Mouse (Mus musculus): Measurements from ENCODE around the gene Kcnq2. TPM values are rescaled to one million over a fixed set of nuclear protein-coding genes. Genes with fewer than 3 reads are reported as not detected.

Gene Kcnq2
- polyA plus RNA-seq, 1 experiment from 2014 or later = 0.25 TPM

DNA sequence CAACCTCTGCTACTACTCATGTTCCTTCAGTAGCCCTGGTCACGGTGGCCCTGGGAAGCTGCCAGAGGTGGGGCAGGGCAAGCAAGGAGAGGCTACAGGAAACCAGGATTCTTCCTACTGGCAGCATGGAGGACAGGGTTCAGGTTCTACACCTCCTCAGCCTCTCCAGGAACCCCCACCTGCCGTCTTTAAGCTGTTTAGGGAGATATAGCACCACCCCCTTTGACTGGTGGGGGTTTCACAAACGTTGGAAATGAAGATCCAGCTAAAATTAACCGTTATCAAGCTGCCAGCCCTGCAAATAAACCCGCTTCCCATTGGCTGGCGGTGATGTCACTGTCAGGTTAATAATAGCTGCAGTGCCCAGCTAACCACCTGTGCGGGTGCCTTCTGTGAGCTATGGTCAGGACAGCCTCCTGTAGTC lies 24.0 kb upstream of the Kcnq2 start:
- no peak for DNase-seq (ENCODE audit: low spot score)
- Histone ChIP-seq H3K27me3 (ENCODE audit: control insufficient read depth, insufficient read depth, low read length) (peaks cover 40% of the 10 kb centered on the region), H3K9ac (ENCODE audit: low read length) (no peak overlapping the region), H3K4me3 (ENCODE audit: low read depth, low read length) (no peak overlapping the region), H3K4me2 (ENCODE audit: low read depth, severe bottlenecking) (no peak overlapping the region), H3K9me3 (ENCODE audit: control insufficient read depth, low read length) (no peaks in the 10 kb centered on the region), H3K27ac (replicated peaks; ENCODE audit: low read depth, low read length) (no peak overlapping the region), H3K4me1 (ENCODE audit: control insufficient read depth, insufficient read depth, low read length) (0 out of 2 replicates have a peak, but pooled peaks cover 3% of the 10 kb centered on the region), H3K36me3 (ENCODE audit: control insufficient read depth, insufficient read depth, low read length) (no peaks in the 10 kb centered on the region)
- WGBS = 58% methylated on average over 7 of the region's 7 CpGs
- no peak for ATAC-seq (ENCODE audit: insufficient number of reproducible peaks, low FRiP score, low TSS enrichment, low read depth)

GRCm38 (mm10) chr2:181158471-181158870 lies 23.4 kb upstream of the Kcnq2 start:
- WGBS = 89% methylated on average over 2 of the region's 2 CpGs
- H3K4me3 ChIP-seq (ENCODE audit: low read depth, low read length) = no peak overlapping the region
- no peak overlapping the region for H3K9ac ChIP-seq (ENCODE audit: low read length)
- 0 out of 2 replicates have a peak, but pooled peaks cover 3% of the 10 kb centered on the region for H3K4me1 ChIP-seq (ENCODE audit: control insufficient read depth, insufficient read depth, low read length)
- no peak overlapping the region for H3K27ac ChIP-seq (replicated peaks; ENCODE audit: low read depth, low read length)
- DNase-seq (ENCODE audit: low spot score) (no peak), ATAC-seq (ENCODE audit: insufficient number of reproducible peaks, low FRiP score, low TSS enrichment, low read depth) (no peak)
- no peaks in the 10 kb centered on the region for H3K36me3 ChIP-seq (ENCODE audit: control insufficient read depth, insufficient read depth, low read length)
- no peak overlapping the region for H3K4me2 ChIP-seq (ENCODE audit: low read depth, severe bottlenecking)
- no peaks in the 10 kb centered on the region for H3K9me3 ChIP-seq (ENCODE audit: control insufficient read depth, low read length)
- H3K27me3 ChIP-seq (ENCODE audit: control insufficient read depth, insufficient read depth, low read length) = peaks cover 40% of the 10 kb centered on the region

DNA sequence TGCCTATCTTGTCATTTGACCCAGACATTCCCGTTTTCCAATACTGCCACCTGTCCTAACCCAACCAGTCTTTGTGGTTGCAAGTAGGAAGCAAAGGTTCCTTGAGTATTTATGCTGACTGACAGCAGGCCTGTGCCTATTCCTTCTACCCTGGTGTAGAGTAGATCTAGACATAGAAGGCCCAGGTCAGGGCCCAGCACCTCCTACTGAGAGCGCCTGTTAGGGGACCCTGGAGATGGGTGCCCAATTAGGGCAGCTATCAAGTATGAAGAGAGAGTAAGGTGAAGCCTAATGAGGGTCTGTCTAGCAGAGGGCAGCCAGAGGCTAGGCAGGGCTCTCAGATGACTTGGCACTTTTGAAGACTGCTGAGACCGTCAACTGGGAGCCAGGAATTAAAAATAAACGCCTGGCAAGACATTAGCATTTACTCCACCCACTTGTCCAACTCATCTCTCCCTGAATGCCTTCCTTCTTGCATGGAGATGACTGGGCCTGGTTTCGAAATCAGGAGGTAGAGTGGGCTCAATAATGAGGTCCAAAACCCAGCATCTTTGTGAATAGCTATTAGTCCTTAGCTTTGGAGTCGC lies 22.7 kb upstream of the Kcnq2 start:
- Histone ChIP-seq H3K27ac (replicated peaks; ENCODE audit: low read depth, low read length) (no peak overlapping the region), H3K36me3 (ENCODE audit: control insufficient read depth, insufficient read depth, low read length) (no peaks in the 10 kb centered on the region), H3K4me1 (ENCODE audit: control insufficient read depth, insufficient read depth, low read length) (0 out of 2 replicates have a peak, but pooled peaks cover 3% of the 10 kb centered on the region), H3K27me3 (ENCODE audit: control insufficient read depth, insufficient read depth, low read length) (peaks cover 40% of the 10 kb centered on the region), H3K9ac (ENCODE audit: low read length) (no peak overlapping the region), H3K4me3 (ENCODE audit: low read depth, low read length) (no peak overlapping the region), H3K9me3 (ENCODE audit: control insufficient read depth, low read length) (no peaks in the 10 kb centered on the region), H3K4me2 (ENCODE audit: low read depth, severe bottlenecking) (no peak overlapping the region)
- ATAC-seq (ENCODE audit: insufficient number of reproducible peaks, low FRiP score, low TSS enrichment, low read depth) (no peak), DNase-seq (ENCODE audit: low spot score) (no peak)
- WGBS = 81% methylated on average over 6 of the region's 6 CpGs

DNA sequence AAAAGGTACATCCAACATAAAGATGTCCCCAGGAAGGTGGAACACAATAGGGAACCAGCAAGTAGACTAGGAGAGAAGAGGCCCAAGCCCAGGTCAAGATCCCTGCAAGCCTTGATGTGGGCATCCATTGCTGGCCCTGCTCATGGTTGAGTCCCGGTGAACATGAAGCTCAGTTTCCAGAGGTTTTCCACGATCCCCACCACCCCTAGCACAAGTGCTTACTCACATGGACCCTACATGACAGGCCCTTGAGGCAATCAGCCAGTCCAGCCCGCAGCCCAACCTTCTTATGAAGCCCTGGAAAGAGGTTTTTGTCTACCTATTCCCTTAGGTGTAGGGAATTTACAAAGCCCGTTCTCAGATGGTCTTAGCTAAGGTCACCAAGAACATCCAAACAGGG lies 22.1 kb upstream of the Kcnq2 start:
- ATAC-seq (ENCODE audit: insufficient number of reproducible peaks, low FRiP score, low TSS enrichment, low read depth) = no peak
- Histone ChIP-seq H3K4me1 (ENCODE audit: control insufficient read depth, insufficient read depth, low read length) (0 out of 2 replicates have a peak, but pooled peaks cover 3% of the 10 kb centered on the region), H3K36me3 (ENCODE audit: control insufficient read depth, insufficient read depth, low read length) (no peaks in the 10 kb centered on the region), H3K4me2 (ENCODE audit: low read depth, severe bottlenecking) (no peak overlapping the region), H3K4me3 (ENCODE audit: low read depth, low read length) (no peak overlapping the region), H3K9me3 (ENCODE audit: control insufficient read depth, low read length) (no peaks in the 10 kb centered on the region), H3K9ac (ENCODE audit: low read length) (no peak overlapping the region), H3K27me3 (ENCODE audit: control insufficient read depth, insufficient read depth, low read length) (peaks cover 40% of the 10 kb centered on the region), H3K27ac (replicated peaks; ENCODE audit: low read depth, low read length) (no peak overlapping the region)
- WGBS = 75% methylated on average over 4 of the region's 4 CpGs
- DNase-seq (ENCODE audit: low spot score) = no peak

GRCm38 (mm10) chr2:181156248-181157121 lies 21.4 kb upstream of the Kcnq2 start, which contains the start of gene Eef1a2:
Eef1a2 (minus strand) TSS chr2:181157014.
- peak within 1 kb of the TSS; percentile 48 for H3K4me2 ChIP-seq (ENCODE audit: low read depth, severe bottlenecking)

GRCm38 (mm10) chr2:181155801-181156200 lies 20.7 kb upstream of the Kcnq2 start:
- H3K9ac ChIP-seq (ENCODE audit: low read length) = no peak overlapping the region
- no peak overlapping the region for H3K4me2 ChIP-seq (ENCODE audit: low read depth, severe bottlenecking)
- H3K4me1 ChIP-seq (ENCODE audit: control insufficient read depth, insufficient read depth, low read length) = 0 out of 2 replicates have a peak, but pooled peaks cover 3% of the 10 kb centered on the region
- 69% methylated on average over 4 of the region's 4 CpGs for WGBS
- peaks cover 40% of the 10 kb centered on the region for H3K27me3 ChIP-seq (ENCODE audit: control insufficient read depth, insufficient read depth, low read length)
- H3K36me3 ChIP-seq (ENCODE audit: control insufficient read depth, insufficient read depth, low read length) = no peaks in the 10 kb centered on the region
- DNase-seq (ENCODE audit: low spot score) (no peak), ATAC-seq (ENCODE audit: insufficient number of reproducible peaks, low FRiP score, low TSS enrichment, low read depth) (no peak)
- H3K9me3 ChIP-seq (ENCODE audit: control insufficient read depth, low read length) = no peaks in the 10 kb centered on the region
- no peak overlapping the region for H3K4me3 ChIP-seq (ENCODE audit: low read depth, low read length)
- no peak overlapping the region for H3K27ac ChIP-seq (replicated peaks; ENCODE audit: low read depth, low read length)

More at GRCm38 (mm10) chr2:181156248-181157121, 21.4 kb upstream of the Kcnq2 start, which contains the start of gene Eef1a2:
- no peak for ATAC-seq (ENCODE audit: insufficient number of reproducible peaks, low FRiP score, low TSS enrichment, low read depth)
- Histone ChIP-seq H3K36me3 (ENCODE audit: control insufficient read depth, insufficient read depth, low read length) (no peaks in the 10 kb centered on the region), H3K27me3 (ENCODE audit: control insufficient read depth, insufficient read depth, low read length) (peaks cover 40% of the 10 kb centered on the region), H3K4me1 (ENCODE audit: control insufficient read depth, insufficient read depth, low read length) (0 out of 2 replicates have a peak, but pooled peaks cover 3% of the 10 kb centered on the region), H3K9ac (ENCODE audit: low read length) (no peak within 1 kb of the TSS), H3K9me3 (ENCODE audit: control insufficient read depth, low read length) (no peaks in the 10 kb centered on the region), H3K27ac (replicated peaks; ENCODE audit: low read depth, low read length) (no peak within 1 kb of the TSS), H3K4me3 (ENCODE audit: low read depth, low read length) (peak within 1 kb of the TSS; percentile 24)
- DNase-seq (ENCODE audit: low spot score) = no peak
- 3% methylated on average over 55 of the region's 55 CpGs for WGBS

DNA sequence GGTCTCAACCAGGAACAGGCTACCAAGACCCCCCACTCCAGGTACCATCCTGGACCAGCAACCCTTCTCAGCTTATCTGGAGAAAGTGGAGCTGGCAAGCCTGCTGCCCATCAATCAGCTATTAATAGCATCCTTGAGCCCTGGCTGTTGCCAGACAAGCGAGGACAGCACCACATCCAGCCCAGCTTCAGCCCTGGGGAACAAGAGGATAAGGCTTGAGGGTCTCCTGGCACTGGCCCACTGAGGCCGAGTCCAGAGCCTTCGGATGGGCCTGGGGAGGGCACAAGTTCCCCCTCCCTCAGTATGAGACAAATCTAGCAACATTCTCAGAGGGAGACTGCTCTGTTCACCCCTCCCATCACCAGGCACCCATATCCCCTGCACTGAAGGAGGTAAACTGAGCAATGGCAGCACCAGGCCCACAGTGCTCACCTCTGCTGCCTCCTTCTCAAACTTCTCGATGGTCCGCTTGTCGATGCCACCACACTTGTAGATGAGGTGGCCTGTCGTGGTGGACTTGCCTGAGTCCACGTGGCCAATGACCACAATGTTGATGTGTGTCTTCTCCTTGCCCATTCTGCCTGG lies 19.8 kb upstream of the Kcnq2 start:
- H3K36me3 ChIP-seq (ENCODE audit: control insufficient read depth, insufficient read depth, low read length) = no peaks in the 10 kb centered on the region
- ATAC-seq (ENCODE audit: insufficient number of reproducible peaks, low FRiP score, low TSS enrichment, low read depth) = no peak
- H3K4me3 ChIP-seq (ENCODE audit: low read depth, low read length) = no peak overlapping the region

DNA sequence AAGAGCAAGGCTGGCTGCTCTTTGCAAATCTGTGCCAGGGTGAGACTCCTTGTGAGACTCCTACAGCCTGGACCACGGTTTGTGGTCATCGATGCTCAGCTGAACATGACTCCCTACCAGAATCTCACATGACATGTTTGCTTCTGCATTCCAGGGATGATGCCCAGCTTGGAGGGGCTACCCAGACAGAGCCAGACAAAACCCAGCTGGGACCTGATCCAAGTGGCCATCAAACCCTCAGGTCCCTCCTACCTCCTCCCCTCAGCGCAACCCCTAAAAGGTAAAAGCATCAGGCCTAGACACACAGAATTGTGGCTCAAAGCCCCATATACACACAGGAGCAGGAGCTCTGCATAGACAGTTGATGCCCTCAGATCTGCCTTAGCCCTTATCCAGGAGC lies 19.3 kb upstream of the Kcnq2 start:
- H3K36me3 ChIP-seq (ENCODE audit: control insufficient read depth, insufficient read depth, low read length) = no peaks in the 10 kb centered on the region
- H3K9ac ChIP-seq (ENCODE audit: low read length) = no peak overlapping the region
- no peak overlapping the region for H3K4me2 ChIP-seq (ENCODE audit: low read depth, severe bottlenecking)
- H3K27me3 ChIP-seq (ENCODE audit: control insufficient read depth, insufficient read depth, low read length) = peaks cover 49% of the 10 kb centered on the region
- 80% methylated on average over 3 of the region's 3 CpGs for WGBS
- no peak overlapping the region for H3K4me3 ChIP-seq (ENCODE audit: low read depth, low read length)
- DNase-seq (ENCODE audit: low spot score) = no peak
- H3K27ac ChIP-seq (replicated peaks; ENCODE audit: low read depth, low read length) = no peak overlapping the region
- H3K4me1 ChIP-seq (ENCODE audit: control insufficient read depth, insufficient read depth, low read length) = 0 out of 2 replicates have a peak, but pooled peaks cover 3% of the 10 kb centered on the region
- ATAC-seq (ENCODE audit: insufficient number of reproducible peaks, low FRiP score, low TSS enrichment, low read depth) = no peak
- no peaks in the 10 kb centered on the region for H3K9me3 ChIP-seq (ENCODE audit: control insufficient read depth, low read length)

More for the DNA sequence above, 19.8 kb upstream of the Kcnq2 start:
- Histone ChIP-seq H3K4me2 (ENCODE audit: low read depth, severe bottlenecking) (no peak overlapping the region), H3K9me3 (ENCODE audit: control insufficient read depth, low read length) (no peaks in the 10 kb centered on the region), H3K4me1 (ENCODE audit: control insufficient read depth, insufficient read depth, low read length) (0 out of 2 replicates have a peak, but pooled peaks cover 3% of the 10 kb centered on the region), H3K27me3 (ENCODE audit: control insufficient read depth, insufficient read depth, low read length) (peaks cover 44% of the 10 kb centered on the region), H3K27ac (replicated peaks; ENCODE audit: low read depth, low read length) (no peak overlapping the region), H3K9ac (ENCODE audit: low read length) (no peak overlapping the region)
- DNase-seq (ENCODE audit: low spot score) = no peak
- 82% methylated on average over 8 of the region's 8 CpGs for WGBS
